Mouse (Mus musculus) spleen, postnatal 14 days (tissue): ENCODE data around the gene Adnp.

Experiments
- DNase-seq, 2 experiments: peaks; one replicate each; pipeline ENCODE4 v3.0.0; 2021 to 2022; ENCODE audit warnings: low spot score in 2 of 2

Gene Adnp

GRCm38 (mm10) chr2:168156361-168156760 lies 50.6 kb downstream of the Adnp start:
- no peak for DNase-seq

- no peak for DNase-seq
Observed at GRCm38 (mm10) chr2:168155666-168156065, 51.2 kb downstream of the Adnp start.

GRCm38 (mm10) chr2:168154090-168154881 lies 52.6 kb downstream of the Adnp start:
- DNase-seq: peak; percentile 60 to 68

DNA sequence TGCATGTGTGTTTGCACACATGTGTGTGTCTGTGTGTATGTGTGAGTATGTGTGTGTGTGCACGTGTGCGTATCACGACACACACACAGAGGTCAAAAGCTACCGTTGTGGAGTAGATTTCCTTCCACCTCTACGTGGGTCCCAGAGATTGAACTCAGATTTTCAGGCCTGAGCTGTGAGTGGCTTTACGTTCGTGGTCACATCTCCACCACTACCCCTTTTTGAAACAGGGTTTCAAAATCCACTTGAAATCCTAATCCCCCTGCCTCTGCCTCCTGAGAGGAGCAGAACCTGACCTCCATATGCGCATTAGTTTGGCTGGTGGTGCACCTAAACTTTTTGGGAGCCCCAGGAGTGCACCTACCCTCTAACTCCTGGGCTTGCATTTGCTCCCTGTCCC lies 57.7 kb downstream of the Adnp start:
- no peak for DNase-seq

DNA sequence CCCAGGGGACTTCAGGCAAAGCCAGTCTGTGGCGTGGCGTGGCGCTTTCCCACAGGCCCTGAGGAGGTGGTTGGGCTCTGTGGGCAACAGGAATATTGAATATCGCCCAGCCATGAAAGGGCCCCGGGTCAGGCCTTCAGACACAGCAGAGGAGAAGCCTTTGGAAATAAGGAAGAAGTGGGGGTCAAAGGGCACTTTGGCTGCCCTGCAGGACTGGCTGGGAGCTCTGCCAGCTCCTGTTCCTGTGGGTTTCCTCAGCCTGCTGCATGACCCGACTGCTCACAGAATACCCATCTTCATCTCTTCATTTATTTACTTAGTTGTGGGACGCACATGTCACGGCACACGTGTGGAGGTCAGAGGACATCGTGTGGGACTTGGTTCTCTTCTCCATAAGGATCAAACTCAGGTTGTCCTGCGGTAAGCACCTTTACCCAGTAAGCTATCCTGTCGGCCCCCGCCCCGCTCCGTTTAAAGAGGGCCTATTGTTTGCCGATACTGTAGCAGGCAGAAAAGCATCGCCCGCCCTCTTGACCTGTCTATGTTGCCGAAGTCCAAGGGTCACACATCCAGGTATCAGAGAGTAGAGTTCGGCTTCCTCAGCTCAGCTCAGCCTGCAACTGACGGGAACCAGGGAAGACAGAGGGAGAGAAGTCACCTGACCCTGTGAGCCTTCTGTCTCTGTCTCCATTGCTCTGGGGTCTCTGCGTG lies 59.0 kb downstream of the Adnp start:
- DNase-seq: no peak

- DNase-seq: no peak
Observed at GRCm38 (mm10) chr2:168145437-168145836, 61.5 kb downstream of the Adnp start.

GRCm38 (mm10) chr2:168143794-168144193 lies 63.1 kb downstream of the Adnp start:
- DNase-seq: no peak

DNA sequence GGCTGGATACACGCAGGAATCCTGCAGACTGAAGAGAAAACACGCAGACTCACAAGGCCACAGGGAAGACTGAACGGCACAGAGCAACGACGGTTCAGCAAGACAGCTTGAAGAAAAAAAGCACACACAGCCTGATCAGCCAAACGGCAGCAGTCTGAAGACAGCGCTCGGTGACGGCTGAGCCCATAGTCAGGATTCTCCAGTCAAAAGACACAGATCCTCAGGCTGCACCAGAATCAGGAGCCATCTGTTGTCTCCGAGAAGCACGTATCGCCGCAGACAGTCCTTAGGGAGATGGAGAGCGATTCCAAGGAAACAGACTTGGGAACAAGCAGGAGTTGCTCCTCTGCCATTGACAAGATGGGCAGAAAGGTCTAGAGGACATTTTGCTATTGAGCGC lies 69.8 kb downstream of the Adnp start:
- DNase-seq: no peak
